Mouse (Mus musculus) adrenal gland, postnatal 10 days (tissue): ENCODE data around the gene Carns1. TPM values are rescaled to one million over a fixed set of nuclear protein-coding genes. Genes with fewer than 3 reads are reported as not detected.
A peak's percentile ranks its signal among the peaks of the same experiment; 100 is the strongest.

Source experiments
- DNase-seq: peaks from one replicate; pipeline ENCODE4 v3.0.0; 2021; ENCODE audit warnings: mixed read lengths
- total RNA-seq, 2 experiments: library from RNA; stranded (reverse); gene quantifications; 2 replicates each; pipeline ENCODE4 v1.2.3; 2021

Carns1 gene
- total RNA-seq, 2 experiments from 2014 or later = 4.8 to 8.8 TPM

GRCm38 (mm10) chr19:4202149-4202548 is 26.9 kb upstream of the Carns1 start:
- no peak for DNase-seq

GRCm38 (mm10) chr19:4201291-4201909 is 26.1 kb upstream of the Carns1 start, which contains the start of gene Rad9a:
Gene Rad9a, minus strand, starts transcription at chr19:4201662.
- peak; percentile 96 for DNase-seq

- DNase-seq = no peak
Observed at GRCm38 (mm10) chr19:4197180-4197579, 21.9 kb upstream of the Carns1 start.

DNA sequence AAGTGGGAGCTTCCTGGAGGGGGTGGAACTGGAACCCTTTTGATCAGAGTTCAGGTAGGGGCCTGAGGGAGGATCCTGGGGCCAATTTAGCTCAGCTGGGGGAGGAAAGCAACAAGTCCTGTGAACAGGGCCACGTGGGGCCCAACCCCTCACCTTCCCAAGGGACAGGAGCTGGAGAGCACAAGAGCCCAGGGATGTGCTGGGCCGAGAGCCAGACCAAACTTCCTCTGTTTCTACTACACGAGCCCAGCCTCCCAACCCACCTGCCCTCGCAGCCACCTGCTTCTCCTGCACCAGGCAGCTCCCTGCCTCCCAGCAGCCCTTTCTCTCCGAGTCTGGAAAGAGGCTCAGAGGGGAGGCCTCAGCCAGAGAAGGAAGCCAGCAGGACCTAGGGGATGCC is 21.3 kb upstream of the Carns1 start:
- DNase-seq = peak; percentile 74

- DNase-seq = no peak
Observed at GRCm38 (mm10) chr19:4196048-4196447, 20.8 kb upstream of the Carns1 start.

DNA sequence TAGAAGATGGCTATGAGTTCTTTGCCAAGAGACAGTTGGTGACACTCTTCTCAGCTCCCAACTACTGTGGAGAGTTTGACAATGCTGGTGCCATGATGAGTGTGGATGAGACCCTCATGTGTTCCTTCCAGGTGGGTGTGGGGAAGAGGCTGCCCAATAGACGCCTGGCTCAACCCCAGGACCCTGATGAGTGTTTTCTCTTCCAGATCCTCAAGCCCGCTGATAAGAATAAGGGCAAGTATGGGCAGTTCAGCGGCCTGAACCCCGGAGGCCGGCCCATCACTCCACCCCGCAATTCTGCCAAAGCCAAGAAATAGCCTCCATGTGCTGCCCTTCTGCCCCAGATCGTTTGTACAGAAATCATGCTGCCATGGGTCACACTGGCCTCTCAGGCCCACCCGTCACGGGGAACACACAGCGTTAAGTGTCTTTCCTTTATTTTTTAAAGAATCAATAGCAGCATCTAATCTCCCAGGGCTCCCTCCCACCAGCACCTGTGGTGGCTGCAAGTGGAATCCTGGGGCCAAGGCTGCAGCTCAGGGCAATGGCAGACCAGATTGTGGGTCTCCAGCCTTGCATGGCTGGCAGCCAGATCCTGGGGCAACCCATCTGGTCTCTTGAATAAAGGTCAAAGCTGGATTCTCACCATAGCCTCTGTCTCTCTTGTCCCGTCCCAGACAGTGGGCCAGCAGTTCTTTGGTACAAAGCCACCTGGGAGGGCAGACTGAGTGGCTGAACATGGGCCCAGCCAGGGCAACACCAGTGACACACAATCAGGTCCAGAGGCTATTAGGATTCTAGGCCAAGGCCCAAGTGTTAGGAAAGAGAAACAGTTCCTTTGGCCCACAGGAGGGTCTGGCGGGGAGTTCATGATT is 19.7 kb upstream of the Carns1 start:
- peak; percentile 61 for DNase-seq

DNA sequence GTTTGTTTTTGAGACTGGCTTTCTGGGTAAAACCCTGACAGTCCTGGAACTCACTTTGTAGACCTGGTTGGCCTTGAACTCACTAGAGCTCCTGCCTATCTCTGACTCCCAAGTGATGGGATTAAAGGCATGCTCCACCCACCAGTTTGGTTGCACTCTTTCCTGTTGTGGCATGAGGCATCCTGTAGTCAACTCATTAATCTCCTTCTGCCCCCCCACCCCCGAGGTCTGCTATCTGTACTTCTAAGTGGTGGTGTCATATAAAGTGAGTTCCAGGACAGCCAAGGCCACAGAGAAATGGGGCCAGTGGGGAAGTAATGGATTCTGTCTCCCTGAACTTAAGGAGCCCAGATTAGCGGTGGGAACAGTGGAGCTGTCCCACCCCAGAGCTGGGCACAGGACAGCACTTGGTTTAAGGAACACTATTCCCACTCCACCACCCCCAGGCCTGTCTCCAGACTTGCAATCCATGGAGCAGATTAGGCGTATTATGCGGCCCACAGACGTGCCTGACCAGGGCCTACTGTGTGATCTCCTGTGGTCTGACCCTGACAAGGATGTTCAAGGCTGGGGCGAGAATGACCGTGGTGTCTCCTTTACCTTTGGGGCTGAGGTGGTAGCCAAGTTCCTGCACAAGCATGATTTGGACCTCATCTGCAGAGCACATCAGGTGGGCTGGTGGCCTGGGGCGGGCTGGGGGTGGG is 18.9 kb upstream of the Carns1 start:
- DNase-seq = peak; percentile 48

DNA sequence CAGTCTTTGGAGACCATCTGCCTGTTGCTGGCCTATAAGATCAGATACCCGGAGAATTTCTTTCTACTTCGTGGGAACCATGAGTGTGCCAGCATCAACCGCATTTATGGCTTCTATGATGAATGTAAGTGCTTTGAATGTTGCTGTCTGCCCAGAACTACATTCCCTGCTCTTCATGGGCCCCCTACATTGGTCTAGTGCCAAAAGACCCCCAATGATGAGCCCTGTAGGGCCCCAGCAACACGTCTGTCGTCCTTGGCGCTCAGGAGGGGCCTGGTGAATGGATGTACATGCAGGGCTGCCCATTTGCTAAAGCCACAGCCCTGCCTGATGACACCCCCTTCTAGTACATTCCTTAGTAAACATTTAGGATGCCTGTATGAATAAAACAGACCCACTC is 17.9 kb upstream of the Carns1 start:
- DNase-seq = no peak

DNA sequence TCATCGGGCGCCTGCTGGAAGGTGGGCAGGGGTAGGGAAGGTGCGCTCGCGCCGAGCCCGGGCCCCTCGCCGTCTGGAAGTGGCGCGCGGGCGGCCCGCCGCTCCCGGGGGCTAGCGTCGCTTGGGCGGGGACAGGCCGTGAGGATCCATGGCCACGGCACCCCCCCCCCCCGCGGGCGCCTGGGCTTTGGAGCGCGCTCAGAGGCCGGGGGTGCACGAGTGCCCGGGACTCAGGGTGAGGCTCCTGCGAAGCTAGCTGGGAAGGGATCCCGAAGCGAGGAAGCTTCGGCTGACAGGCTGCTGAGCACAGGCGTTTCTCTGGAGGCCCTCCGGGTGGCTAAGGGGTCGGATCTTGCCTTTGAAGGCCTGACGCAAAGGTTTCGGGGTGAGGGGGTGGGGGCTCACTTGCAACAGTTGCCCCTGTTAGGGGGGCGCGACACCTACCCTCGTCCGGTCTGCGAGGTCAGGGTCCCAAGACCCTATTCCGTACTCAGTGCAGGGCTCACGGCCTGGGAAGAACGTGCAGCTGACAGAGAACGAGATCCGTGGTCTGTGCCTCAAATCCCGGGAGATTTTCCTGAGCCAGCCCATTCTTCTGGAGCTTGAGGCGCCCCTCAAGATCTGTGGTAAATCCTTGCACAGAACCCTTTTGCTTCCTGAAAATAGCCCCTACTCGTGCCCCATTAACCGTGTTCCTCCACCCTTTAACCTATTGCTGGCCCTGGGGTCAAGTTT is 17.1 kb upstream of the Carns1 start:
- DNase-seq = no peak

DNA sequence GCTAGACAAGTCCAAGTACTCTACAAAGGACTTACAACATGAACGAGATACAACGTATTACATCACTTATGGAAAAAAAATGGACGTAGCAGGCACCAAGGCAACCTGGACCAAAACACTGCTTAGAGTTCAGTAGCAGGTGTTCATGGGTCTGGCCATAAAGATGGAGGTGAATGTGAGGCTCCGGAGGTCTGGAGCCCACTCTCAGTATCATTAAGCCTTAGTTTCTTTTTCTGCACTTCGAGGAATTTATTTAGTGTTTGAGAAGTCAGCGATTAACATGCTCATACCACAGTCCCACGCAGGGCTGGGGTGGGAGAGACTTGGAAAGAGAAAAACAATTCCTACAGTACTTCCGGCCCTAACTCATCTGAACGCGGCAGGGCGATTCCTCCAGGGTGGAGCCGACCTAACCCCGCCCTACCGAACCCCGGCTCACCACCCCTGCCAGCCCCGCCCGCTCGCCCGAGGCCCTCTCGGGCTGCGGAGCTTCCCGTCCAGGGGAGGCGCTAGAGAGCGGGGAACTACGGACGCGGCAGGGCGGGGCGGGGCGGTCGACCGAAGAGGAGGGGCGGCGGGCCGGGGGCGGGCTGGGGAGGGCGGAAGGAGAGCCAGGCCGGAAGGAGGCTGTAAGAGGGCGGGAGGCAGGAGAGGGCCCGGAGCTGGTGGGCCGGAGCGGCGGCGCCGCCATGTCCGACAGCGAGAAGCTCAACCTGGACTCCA is 16.4 kb upstream of the Carns1 start, which contains the start of gene Ppp1ca:
Ppp1ca (plus strand) TSS at position 538 of the 723 bp plus-strand sequence.
- peak; percentile 99 for DNase-seq

GRCm38 (mm10) chr19:4190831-4191334 is 15.6 kb upstream of the Carns1 start, which contains the start of gene Tbc1d10c:
Gene Tbc1d10c, minus strand, starts transcription at chr19:4191284.
- no peak for DNase-seq

DNA sequence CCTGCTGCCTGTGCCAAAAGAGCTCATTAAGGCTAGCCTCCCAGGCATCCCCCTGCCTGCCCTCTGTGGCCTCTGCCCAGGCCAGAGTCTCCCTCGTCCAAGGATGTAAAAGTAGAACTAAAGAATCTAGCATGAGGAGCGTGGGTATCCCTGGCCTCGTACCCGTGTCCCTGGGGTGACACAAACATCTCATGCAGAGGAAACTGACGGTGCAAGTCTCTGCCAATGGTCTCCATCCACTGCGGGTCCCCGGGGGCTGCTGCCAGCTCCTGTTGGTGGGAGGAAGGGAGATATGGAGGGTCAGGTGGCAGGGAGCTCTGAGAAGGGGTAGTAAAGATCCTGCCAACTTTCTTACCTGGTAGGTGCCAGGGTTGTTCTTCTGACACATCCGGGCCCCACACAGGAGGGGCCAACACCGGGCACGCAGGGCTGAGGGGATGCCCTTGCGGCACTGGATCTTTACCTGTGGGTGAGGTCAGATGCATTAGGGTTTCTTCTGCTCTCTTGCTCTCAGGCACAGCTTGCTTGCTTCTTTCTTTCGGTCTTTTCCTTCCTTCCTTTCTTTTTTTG is 13.9 kb upstream of the Carns1 start:
- DNase-seq = no peak

- DNase-seq = no peak
Observed at GRCm38 (mm10) chr19:4187303-4187702, 12.0 kb upstream of the Carns1 start.

GRCm38 (mm10) chr19:4184976-4185975 is 10.0 kb upstream of the Carns1 start:
- DNase-seq = no peak

DNA sequence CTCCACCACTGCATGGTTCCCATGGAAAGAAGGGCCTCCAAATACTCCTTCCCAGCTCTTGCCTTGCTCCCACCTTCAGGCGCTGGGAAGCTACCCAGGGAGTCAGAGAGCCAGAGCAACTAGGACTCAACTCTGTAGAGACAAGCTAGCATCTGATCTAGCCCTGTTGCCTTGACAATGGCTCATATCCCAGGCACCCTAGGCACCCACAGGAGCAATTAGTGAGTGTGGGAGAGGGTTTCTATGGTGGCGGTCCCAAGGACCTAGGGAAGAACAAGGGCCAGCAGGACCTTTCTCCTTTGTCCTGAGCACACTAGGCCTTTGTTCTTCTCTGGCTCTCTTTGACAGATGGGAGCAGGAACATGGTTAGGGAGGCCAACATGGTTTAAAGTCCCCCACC is 8.4 kb upstream of the Carns1 start:
- no peak for DNase-seq

DNA sequence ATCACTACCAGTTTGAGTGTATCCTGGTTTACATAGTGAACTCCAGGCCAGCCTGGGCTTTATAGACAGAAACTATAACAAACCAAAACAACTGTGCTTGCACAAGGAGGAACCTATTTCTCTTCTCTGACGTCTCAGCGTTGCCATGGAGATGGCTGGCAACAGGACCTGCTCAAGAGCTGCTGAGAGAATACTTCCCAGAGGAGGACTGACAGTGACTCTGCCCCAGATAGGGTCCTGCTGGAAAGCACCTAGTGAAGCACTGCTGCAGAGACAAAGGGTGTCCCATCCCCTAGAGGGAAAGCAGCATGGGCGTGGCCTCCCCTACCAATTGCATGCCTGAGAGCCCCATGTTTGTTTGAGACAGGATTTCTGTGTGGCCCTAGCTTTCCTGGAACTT is 6.6 kb upstream of the Carns1 start:
- DNase-seq = peak; percentile 85

- DNase-seq = no peak
Observed at GRCm38 (mm10) chr19:4180411-4180810, 5.1 kb upstream of the Carns1 start.

GRCm38 (mm10) chr19:4172925-4173324 is 2.4 kb downstream of the Carns1 start:
- DNase-seq = no peak
